Mouse (Mus musculus) liver, embryonic 14.5 days (tissue): ENCODE data around the gene Arnt2.

Source experiments
- CTCF ChIP-seq: IDR thresholded peaks from 2 replicates; pipeline ENCODE4 v1.5.1; 2016; ENCODE audit warnings: antibody characterized with exemption, low read depth, control low read depth
- EP300 ChIP-seq: IDR thresholded peaks from 2 replicates; pipeline ENCODE4 v1.6.1; 2016; ENCODE audit warnings: antibody characterized with exemption, low read depth

GRCm38 (mm10) chr7:84341001-84341400 lies 69.0 kb downstream of the Arnt2 start:
- TF ChIP-seq CTCF (no peak), EP300 (no peak)
